Comparison of ENCODE assay signal across 9 mouse cellular contexts in the genomic region with DNA sequence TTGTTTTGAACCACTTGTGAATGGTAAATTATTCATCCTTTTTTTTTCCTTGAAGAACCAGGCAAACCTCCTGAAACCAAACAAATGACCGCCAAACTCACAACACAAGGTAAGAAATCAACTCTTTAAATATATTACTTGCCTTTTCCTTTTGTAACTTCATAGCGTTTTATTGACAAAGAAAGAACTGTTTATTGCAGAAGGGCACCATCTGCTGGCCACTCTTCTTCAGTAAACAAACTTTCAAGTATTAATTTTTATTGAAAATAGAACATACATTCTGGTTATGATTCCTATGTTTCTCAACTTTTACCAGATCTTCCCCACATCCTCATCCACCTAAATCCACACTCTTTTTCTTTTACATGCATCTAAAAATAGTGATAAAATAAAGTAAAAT.
DNase-seq lines count a peak whose midpoint lies in the region; ATAC-seq and TF ChIP-seq lines count a peak whose summit lies in the region.
"Had no signal": no experiment of that assay in that cellular context is flagged by ENCODE, and none has a peak within 500 bp of the region (broad histone marks: within the 10 kb centered on the region; RNA-seq: fewer than 3 reads in every experiment).

No protein-coding gene starts in this region.

- H3K36me3 ChIP-seq in intestine, postnatal 0 days (ENCODE audit: control insufficient read depth, insufficient read depth), result no peaks in the 10 kb centered on the region
- H3K36me3 ChIP-seq in intestine, embryonic 15.5 days, result no peaks in the 10 kb centered on the region
- no peaks in the 10 kb centered on the region for H3K36me3 ChIP-seq in midbrain, embryonic 16.5 days (ENCODE audit: control insufficient read depth, insufficient read depth, low read length)
- H3K36me3 ChIP-seq: stomach, embryonic 15.5 days had no signal

- H3K9me3 ChIP-seq in intestine, postnatal 0 days (ENCODE audit: control insufficient read depth), result no peaks in the 10 kb centered on the region
- H3K9me3 ChIP-seq in intestine, embryonic 15.5 days, result no peaks in the 10 kb centered on the region
- H3K9me3 ChIP-seq in midbrain, embryonic 16.5 days (replicated peaks; ENCODE audit: control insufficient read depth, low read length, poor library complexity, severe bottlenecking), result no peaks in the 10 kb centered on the region
- H3K9me3 ChIP-seq: stomach, embryonic 15.5 days had no signal

- H3K4me1 ChIP-seq in intestine, postnatal 0 days (replicated peaks; ENCODE audit: control insufficient read depth, insufficient read depth, low read length), result no peaks in the 10 kb centered on the region
- H3K4me1 ChIP-seq in intestine, embryonic 15.5 days (replicated peaks), result no peaks in the 10 kb centered on the region
- no peaks in the 10 kb centered on the region for H3K4me1 ChIP-seq in midbrain, embryonic 16.5 days (ENCODE audit: control insufficient read depth, insufficient read depth, low read length)
- H3K4me1 ChIP-seq: stomach, embryonic 15.5 days had no signal

- no peak overlapping the region for H3K27ac ChIP-seq in intestine, postnatal 0 days (ENCODE audit: low read depth, low read length)
- H3K27ac ChIP-seq in intestine, embryonic 15.5 days, result no peak overlapping the region
- no peak overlapping the region for H3K27ac ChIP-seq in midbrain, embryonic 16.5 days (ENCODE audit: low read length)
- H3K27ac ChIP-seq: stomach, embryonic 15.5 days had no signal

- ATAC-seq in intestine, postnatal 0 days, result no peak
- no peak for ATAC-seq in intestine, embryonic 15.5 days
- ATAC-seq in midbrain, embryonic 16.5 days, result no peak

- no peaks in the 10 kb centered on the region for H3K27me3 ChIP-seq in intestine, postnatal 0 days (replicated peaks; ENCODE audit: control insufficient read depth, insufficient read depth, low read length)
- H3K27me3 ChIP-seq in intestine, embryonic 15.5 days (replicated peaks), result no peaks in the 10 kb centered on the region
- no peaks in the 10 kb centered on the region for H3K27me3 ChIP-seq in midbrain, embryonic 16.5 days (ENCODE audit: control insufficient read depth, insufficient read depth, low read depth, low read length)
- H3K27me3 ChIP-seq: stomach, embryonic 15.5 days had no signal

- intact Hi-C loops in gastrocnemius, postnatal 36 days (cut with DNase I), result no loop called here

- no peak overlapping the region for H3K4me2 ChIP-seq in intestine, postnatal 0 days (replicated peaks; ENCODE audit: low read depth)
- H3K4me2 ChIP-seq in intestine, embryonic 15.5 days (replicated peaks), result no peak overlapping the region
- H3K4me2 ChIP-seq in midbrain, embryonic 16.5 days (ENCODE audit: low read length), result no peak overlapping the region
- H3K4me2 ChIP-seq: stomach, embryonic 15.5 days had no signal

- no peak overlapping the region for H3K9ac ChIP-seq in intestine, postnatal 0 days (ENCODE audit: low read depth, low read length)
- no peak overlapping the region for H3K9ac ChIP-seq in intestine, embryonic 15.5 days
- no peak overlapping the region for H3K9ac ChIP-seq in midbrain, embryonic 16.5 days (ENCODE audit: low read depth, low read length)
- H3K9ac ChIP-seq: stomach, embryonic 15.5 days had no signal

- WGBS in intestine, postnatal 0 days, result 36% methylated on average over 2 of the region's 2 CpGs
- WGBS in intestine, embryonic 15.5 days, result 35% methylated on average over 2 of the region's 2 CpGs
- WGBS in midbrain, embryonic 16.5 days, result 29% methylated on average over 2 of the region's 2 CpGs

- DNase-seq in urinary bladder, postnatal 25 days (ENCODE audit: low spot score), result peak; percentile 12
- DNase-seq in urinary bladder, postnatal 10 days (ENCODE audit: low spot score), result no peak
- DNase-seq in heart, postnatal 4 days, result peak; percentile 44
- DNase-seq in thymus, adult 18-20 months, result no peak
- no peak for DNase-seq in gastrocnemius, postnatal 36 days

- TF ChIP-seq CTCF in intestine, postnatal 0 days (IDR thresholded peaks at IDR 0.05; ENCODE audit: low read depth), result peak; percentile 47

- no peak overlapping the region for H3K4me3 ChIP-seq in intestine, postnatal 0 days (ENCODE audit: low read depth, low read length)
- no peak overlapping the region for H3K4me3 ChIP-seq in intestine, embryonic 15.5 days (replicated peaks)
- no peak overlapping the region for H3K4me3 ChIP-seq in midbrain, embryonic 16.5 days (ENCODE audit: low read depth, low read length)
- H3K4me3 ChIP-seq: stomach, embryonic 15.5 days had no signal

Comparison
In these comparisons a context has a peak if more than half of its experiments do, and no peak if none do; other contexts are left out.
1. DNase-seq: peak in urinary bladder, postnatal 25 days (single experiment) and heart, postnatal 4 days (single experiment); none in urinary bladder, postnatal 10 days (single experiment), thymus, adult 18-20 months (0 of 2) and gastrocnemius, postnatal 36 days (0 of 2).